Mouse (Mus musculus) olfactory bulb, adult 2 months (tissue): Measurements from ENCODE around the gene Vcl. TPM values are rescaled to one million over a fixed set of nuclear protein-coding genes. Genes with fewer than 3 reads are reported as not detected.

Experiments
- H3K27ac ChIP-seq: fragments of 200-500 bp; 2 replicates; pipeline ENCODE4 v1.5.1; 2012; ENCODE audit warnings: low read depth, low read length; ENCODE audit not compliant: insufficient read depth
- H3K4me1 ChIP-seq: fragments of 200-500 bp; 2 replicates; pipeline ENCODE4 v1.6.1; 2012; ENCODE audit warnings: low read length; ENCODE audit not compliant: control insufficient read depth, insufficient read depth
- H3K4me3 ChIP-seq: fragments of 200-500 bp; 2 replicates; pipeline ENCODE4 v1.5.1; 2012; ENCODE audit warnings: mild to moderate bottlenecking, low read depth, low read length, moderate library complexity; ENCODE audit not compliant: insufficient read depth
- CTCF ChIP-seq: fragments of 200-500 bp; IDR thresholded peaks from 2 replicates; pipeline ENCODE4 v1.5.1; 2012; ENCODE audit warnings: low read depth, mild to moderate bottlenecking, low read length, moderate library complexity; ENCODE audit not compliant: insufficient read depth
- POLR2A ChIP-seq: fragments of 200-500 bp; IDR thresholded peaks from 2 replicates; pipeline ENCODE4 v1.6.1; 2012; ENCODE audit warnings: mild to moderate bottlenecking, low read depth, low read length, moderate library complexity; ENCODE audit not compliant: insufficient read depth
- WGBS: fragments of 180-500 bp; shearing (Covaris S2); methylation state at CpG from one replicate; pipeline ENCODE4 v1.1.7; 2018; 5-methylcytosine and 5-hydroxymethylcytosine counted together
- polyA plus RNA-seq: library from polyadenylated mRNA; stranded (reverse); fragments of >200 nt; gene quantifications from 2 replicates; pipeline ENCODE4 v1.2.4, GENCODE M21; 2012; ENCODE audit warnings: low replicate concordance; ENCODE audit not compliant: missing spikeins, insufficient read depth, insufficient read length

The Vcl gene
- polyA plus RNA-seq, 1 experiment = not detected

DNA sequence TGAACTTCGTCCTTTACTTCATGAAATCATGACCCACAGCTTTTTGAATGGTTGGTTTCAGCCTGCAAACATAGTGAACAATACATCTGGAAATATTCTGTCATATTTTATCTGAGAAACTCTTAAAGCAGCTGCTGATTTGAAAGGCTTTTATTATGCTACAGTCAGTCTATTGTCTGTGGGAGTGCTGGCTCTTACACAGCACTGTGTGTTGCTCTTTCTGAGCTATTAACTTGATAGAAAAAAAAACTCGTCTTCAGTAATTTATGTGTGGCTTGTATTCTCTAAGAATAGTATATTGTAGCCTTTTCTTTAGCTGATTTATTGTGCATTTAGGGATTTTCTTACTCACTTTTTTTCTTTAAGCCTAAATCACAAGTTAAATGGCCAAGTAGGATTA is 35.1 kb downstream of the Vcl start:
- H3K4me1 ChIP-seq = peaks cover 6% of the 10 kb centered on the region
- TF ChIP-seq POLR2A (no peak), CTCF (no peak)
- no peak overlapping the region for H3K27ac ChIP-seq
- no peak overlapping the region for H3K4me3 ChIP-seq
- WGBS = 25% methylated on average over 2 of the region's 2 CpGs

- peaks cover 11% of the 10 kb centered on the region for H3K4me1 ChIP-seq
- H3K4me3 ChIP-seq = no peak overlapping the region
- no peak for TF ChIP-seq CTCF
- no peak for TF ChIP-seq POLR2A
- 77% methylated on average over 3 of the region's 3 CpGs for WGBS
- H3K27ac ChIP-seq = no peak overlapping the region
Observed at GRCm38 (mm10) chr14:20966959-20967670, 37.9 kb downstream of the Vcl start.

- TF ChIP-seq POLR2A = no peak
- no peak for TF ChIP-seq CTCF
- no peak overlapping the region for H3K27ac ChIP-seq
- peaks cover 9% of the 10 kb centered on the region for H3K4me1 ChIP-seq
- WGBS = 82% methylated on average over 1 of the region's 1 CpGs
- no peak overlapping the region for H3K4me3 ChIP-seq
Observed at GRCm38 (mm10) chr14:20969066-20969465, 39.9 kb downstream of the Vcl start.

DNA sequence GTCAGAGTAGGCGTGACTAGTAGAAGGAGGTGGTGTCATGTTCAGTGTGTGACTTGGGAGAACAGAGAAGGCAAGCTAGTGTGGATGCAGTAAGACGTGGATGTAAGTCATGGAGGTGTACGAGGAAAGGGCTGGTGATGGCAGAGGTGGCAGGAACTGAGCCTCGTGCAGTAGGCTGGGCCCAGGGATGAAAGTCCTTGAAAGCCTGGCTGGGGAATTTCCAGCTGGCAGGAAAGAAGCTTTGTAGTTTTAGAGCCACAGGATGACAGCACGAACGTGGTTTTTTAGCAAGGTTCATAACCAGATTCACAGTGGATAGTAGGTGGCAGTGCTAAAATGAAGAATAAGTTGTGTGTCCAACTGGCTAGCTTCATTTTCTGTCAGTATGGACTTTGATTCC is 41.2 kb downstream of the Vcl start:
- H3K4me3 ChIP-seq = no peak overlapping the region
- WGBS = 49% methylated on average over 6 of the region's 6 CpGs
- no peak overlapping the region for H3K27ac ChIP-seq
- peaks cover 6% of the 10 kb centered on the region; the same call in 1 of the 2 replicates for H3K4me1 ChIP-seq
- no peak for TF ChIP-seq POLR2A
- no peak for TF ChIP-seq CTCF

DNA sequence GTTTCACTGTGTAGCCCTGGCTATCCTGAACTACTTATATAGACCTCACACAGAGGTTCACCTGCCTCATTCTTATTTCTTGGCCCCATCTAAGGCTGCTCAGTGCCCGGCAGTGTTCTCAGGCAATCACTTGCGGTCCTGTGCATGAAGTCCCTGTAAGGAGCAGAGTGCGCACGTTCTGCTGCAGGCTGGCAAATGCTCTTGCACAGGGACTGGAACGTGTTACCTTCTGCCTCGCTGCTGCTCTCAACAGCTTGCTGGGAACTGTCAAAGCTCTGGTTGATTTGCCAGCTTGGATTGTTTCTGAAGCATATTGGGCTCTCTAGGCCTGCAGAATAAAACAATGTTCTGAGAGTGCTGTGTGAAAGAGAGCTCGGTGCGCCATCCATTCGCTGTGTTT is 41.7 kb downstream of the Vcl start:
- Histone ChIP-seq H3K4me1 (peaks cover 6% of the 10 kb centered on the region; the same call in 1 of the 2 replicates), H3K4me3 (no peak overlapping the region), H3K27ac (no peak overlapping the region)
- 66% methylated on average over 9 of the region's 9 CpGs for WGBS
- TF ChIP-seq POLR2A (no peak), CTCF (no peak)

GRCm38 (mm10) chr14:20973821-20974220 is 44.6 kb downstream of the Vcl start:
- Histone ChIP-seq H3K4me3 (no peak overlapping the region), H3K4me1 (peaks cover 6% of the 10 kb centered on the region; the same call in 1 of the 2 replicates), H3K27ac (no peak overlapping the region)
- no peak for TF ChIP-seq POLR2A
- no peak for TF ChIP-seq CTCF

- no peak for TF ChIP-seq CTCF
- TF ChIP-seq POLR2A = no peak
- 43% methylated on average over 1 of the region's 1 CpGs for WGBS
- no peak overlapping the region for H3K27ac ChIP-seq
- H3K4me3 ChIP-seq = no peak overlapping the region
- no peaks in the 10 kb centered on the region for H3K4me1 ChIP-seq
Observed at GRCm38 (mm10) chr14:20976741-20977140, 47.5 kb downstream of the Vcl start.

DNA sequence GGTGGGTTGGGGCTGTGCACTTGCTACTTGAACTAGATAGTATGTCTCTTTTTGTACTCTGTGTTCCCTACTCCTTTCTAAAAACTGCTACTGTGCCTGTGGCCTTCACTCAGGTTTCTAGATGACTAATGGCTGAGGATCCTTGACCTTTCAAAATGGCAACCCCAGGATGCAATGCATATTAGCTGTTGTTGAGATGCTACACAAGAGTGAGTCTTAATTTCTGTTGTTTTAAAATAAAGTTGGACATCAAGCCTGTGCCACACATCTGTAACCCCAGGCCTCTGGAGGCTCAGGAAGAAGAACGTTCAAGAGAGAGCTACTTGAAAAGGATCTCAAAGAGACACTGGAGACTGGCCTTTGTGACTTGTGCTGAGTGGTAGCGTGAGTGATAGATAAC is 48.5 kb downstream of the Vcl start:
- Histone ChIP-seq H3K4me1 (no peaks in the 10 kb centered on the region), H3K4me3 (no peak overlapping the region), H3K27ac (no peak overlapping the region)
- TF ChIP-seq POLR2A (no peak), CTCF (no peak)
- 82% methylated on average over 2 of the region's 2 CpGs for WGBS

- no peak overlapping the region for H3K27ac ChIP-seq
- TF ChIP-seq POLR2A (no peak), CTCF (no peak)
- H3K4me3 ChIP-seq = no peak overlapping the region
- WGBS = 46% methylated on average over 2 of the region's 2 CpGs
- no peaks in the 10 kb centered on the region for H3K4me1 ChIP-seq
Observed at GRCm38 (mm10) chr14:20983832-20984231, 54.6 kb downstream of the Vcl start.
